Comparison of ENCODE assay signal across 10 mouse cellular contexts in genomic region chr12:112012511-112013270, GRCm38 (mm10). TPM values are rescaled to one million over a fixed set of nuclear protein-coding genes. Genes with fewer than 3 reads are reported as not detected.
DNase-seq lines count a peak whose midpoint lies in the region; ATAC-seq lines count a peak whose summit lies in the region.
"Had no signal": no experiment of that assay in that cellular context is flagged by ENCODE, and none has a peak within 500 bp of the region (broad histone marks: within the 10 kb centered on the region; RNA-seq: fewer than 3 reads in every experiment).

No protein-coding gene starts in this region.

- ATAC-seq in hindbrain, embryonic 14.5 days (ENCODE audit: low FRiP score) = peak; percentile 87
- ATAC-seq: Patski had no signal

- H3K36me3 ChIP-seq in hindbrain, embryonic 14.5 days (replicated peaks; ENCODE audit: control insufficient read depth, insufficient read depth) = no peaks in the 10 kb centered on the region

- H3K9ac ChIP-seq in hindbrain, embryonic 14.5 days = peak overlapping the region; percentile 45
- H3K9ac ChIP-seq: liver, embryonic 14.5 days had no signal

- no peak overlapping the region; the same call in 1 of the 2 replicates for H3K4me3 ChIP-seq in hindbrain, embryonic 14.5 days (replicated peaks; ENCODE audit: low read length)

- 16% methylated on average over 12 of the region's 12 CpGs for WGBS in hindbrain, embryonic 14.5 days

- 0 out of 2 replicates have a peak overlapping the region, but pooled peaks have one; percentile 9 for H3K27ac ChIP-seq in hindbrain, embryonic 14.5 days
- H3K27ac ChIP-seq: liver, embryonic 14.5 days had no signal

- peak; percentile 54 for DNase-seq in testis, postnatal 10 days (ENCODE audit: low spot score)
- no peak for DNase-seq in testis, postnatal 14 days (ENCODE audit: low spot score)
- DNase-seq in hindbrain, embryonic 14.5 days (ENCODE audit: low spot score) = no peak
- DNase-seq in liver = peak; percentile 38
- DNase-seq in yolk sac, embryonic 10.5 days (ENCODE audit: low spot score) = peak; percentile 12
- no peak for DNase-seq in frontal cortex, postnatal 25 days (ENCODE audit: low spot score in 2 of 2)
- no peak for DNase-seq in spleen, postnatal 10 days (ENCODE audit: low spot score in 2 of 2)
- DNase-seq in ovary, adult 18-20 months (ENCODE audit: low spot score) = no peak

- H3K4me2 ChIP-seq in hindbrain, embryonic 14.5 days (replicated peaks) = peak overlapping the region; percentile 47

- H3K27me3 ChIP-seq in hindbrain, embryonic 14.5 days (ENCODE audit: control insufficient read depth, insufficient read depth, low read length) = no peaks in the 10 kb centered on the region
- H3K27me3 ChIP-seq: Patski had no signal

- H3K9me3 ChIP-seq in hindbrain, embryonic 14.5 days (ENCODE audit: control insufficient read depth, low read length) = 0 out of 2 replicates have a peak, but pooled peaks cover 4% of the 10 kb centered on the region

- peaks cover 10% of the 10 kb centered on the region; the same call in 1 of the 2 replicates for H3K4me1 ChIP-seq in hindbrain, embryonic 14.5 days (replicated peaks; ENCODE audit: control insufficient read depth, insufficient read depth, low read length)

RNA-seq across cellular contexts. Expression of gene Rd3l, which starts 31.6 kb away (rescaled TPM):
- not detected in 2 replicates for polyA plus RNA-seq in hindbrain, embryonic 14.5 days (2014; fragmentation: Nextera tagmentation; extraction: Ambion mirVana)
- polyA plus RNA-seq: liver, embryonic 14.5 days; Patski had no signal

RNA-seq across cellular contexts. Expression of gene Tdrd9, which starts 41.3 kb away (rescaled TPM):
- polyA plus RNA-seq in hindbrain, embryonic 14.5 days (2014; fragmentation: Nextera tagmentation; extraction: Ambion mirVana) = 0.18 and 0.48 TPM in 2 replicates

RNA-seq across cellular contexts. Expression of gene Atp5mpl, which starts 45.9 kb away (rescaled TPM):
- polyA plus RNA-seq in hindbrain, embryonic 14.5 days (2014; fragmentation: Nextera tagmentation; extraction: Ambion mirVana) = 789 and 991 TPM in 2 replicates

Comparison
In these comparisons a context has a peak if more than half of its experiments do, and no peak if none do; other contexts are left out.
1. DNase-seq: peak in testis, postnatal 10 days (single experiment), liver (single experiment) and yolk sac, embryonic 10.5 days (single experiment); none in testis, postnatal 14 days (single experiment), hindbrain, embryonic 14.5 days (single experiment), frontal cortex, postnatal 25 days (0 of 2), spleen, postnatal 10 days (0 of 2) and ovary, adult 18-20 months (single experiment).